Mouse (Mus musculus): ENCODE results near the gene Ddx20. TPM values are rescaled to one million over a fixed set of nuclear protein-coding genes. Genes with fewer than 3 reads are reported as not detected.
A peak's percentile ranks its signal among the peaks of the same experiment; 100 is the strongest.

Ddx20 gene
- 22.0 and 24.1 TPM in 2 replicates for polyA plus RNA-seq (2015; fragmentation: Nextera tagmentation; extraction: Ambion mirVana)

GRCm38 (mm10) chr3:105687324-105688060, at the start of gene Ddx20:
Gene Ddx20 (minus strand): TSS chr3:105687574.
- H3K4me3 ChIP-seq (replicated peaks) = peak within 1 kb of the TSS; percentile 90
- H3K9ac ChIP-seq (replicated peaks) = peak within 1 kb of the TSS; percentile 91
- under 1% methylated on average over 69 of the region's 72 CpGs for WGBS
- H3K4me1 ChIP-seq = peaks cover 14% of the 10 kb centered on the region
- no peaks in the 10 kb centered on the region for H3K9me3 ChIP-seq (replicated peaks)
- H3K27me3 ChIP-seq (replicated peaks) = 0 out of 2 replicates have a peak, but pooled peaks cover 4% of the 10 kb centered on the region
- peak within 1 kb of the TSS; percentile 80 for H3K4me2 ChIP-seq
- ATAC-seq (ENCODE audit: low FRiP score) = peak; percentile 97
- H3K36me3 ChIP-seq = peaks cover 12% of the 10 kb centered on the region
- H3K27ac ChIP-seq (replicated peaks) = peak within 1 kb of the TSS; percentile 88

DNA sequence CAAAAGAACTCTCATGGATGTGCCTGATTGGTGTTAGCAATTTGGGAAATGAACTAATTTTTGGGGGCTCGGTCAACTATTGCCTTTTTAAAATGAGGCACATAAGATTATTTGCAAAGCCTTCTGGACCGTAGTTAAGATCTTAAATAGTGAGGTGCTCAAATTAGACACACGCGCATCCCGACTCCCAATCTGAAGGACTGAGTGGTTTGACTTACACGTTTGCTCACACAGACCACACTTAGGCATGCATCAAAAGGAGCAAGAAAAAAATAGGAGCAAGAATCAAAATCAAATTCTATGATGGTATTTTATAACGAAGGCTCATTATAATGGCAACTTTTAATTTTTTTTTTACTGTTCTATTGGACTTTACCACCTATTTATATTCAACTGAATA, 49.7 kb upstream of the Ddx20 start:
- no peak overlapping the region for H3K9ac ChIP-seq (replicated peaks)
- no peak overlapping the region for H3K4me3 ChIP-seq (replicated peaks)
- peaks cover 24% of the 10 kb centered on the region for H3K36me3 ChIP-seq
- ATAC-seq (ENCODE audit: low FRiP score) = no peak
- no peak overlapping the region for H3K27ac ChIP-seq (replicated peaks)
- H3K9me3 ChIP-seq (replicated peaks) = no peaks in the 10 kb centered on the region
- H3K4me1 ChIP-seq = no peaks in the 10 kb centered on the region
- 98% methylated on average over 7 of the region's 7 CpGs for WGBS
- H3K4me2 ChIP-seq = no peak overlapping the region
- no peaks in the 10 kb centered on the region for H3K27me3 ChIP-seq (replicated peaks)

DNA sequence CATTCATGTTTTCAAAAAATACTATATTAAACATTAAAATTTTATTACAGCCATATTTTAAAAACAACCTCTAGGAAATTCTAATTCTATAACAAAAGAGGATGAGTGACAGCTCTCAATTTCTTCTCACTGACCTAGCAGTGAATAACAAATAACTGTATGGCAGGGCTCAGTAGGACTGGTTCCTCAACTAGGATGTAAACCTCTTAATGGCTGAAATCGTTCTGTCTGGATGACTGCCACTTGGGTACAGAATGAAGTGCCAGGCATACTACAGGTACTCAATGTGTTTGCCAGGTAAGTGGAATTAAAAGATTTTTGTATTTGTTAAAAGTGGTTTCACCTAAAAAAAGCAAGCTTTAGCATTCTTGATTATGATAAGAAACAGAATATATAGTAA, 48.8 kb upstream of the Ddx20 start:
- Histone ChIP-seq H3K4me2 (no peak overlapping the region), H3K4me3 (replicated peaks) (no peak overlapping the region), H3K9me3 (replicated peaks) (no peaks in the 10 kb centered on the region), H3K36me3 (peaks cover 24% of the 10 kb centered on the region), H3K4me1 (no peaks in the 10 kb centered on the region), H3K27me3 (replicated peaks) (no peaks in the 10 kb centered on the region), H3K9ac (replicated peaks) (no peak overlapping the region), H3K27ac (replicated peaks) (no peak overlapping the region)
- ATAC-seq (ENCODE audit: low FRiP score) = no peak
- WGBS = 89% methylated on average over 1 of the region's 1 CpGs

DNA sequence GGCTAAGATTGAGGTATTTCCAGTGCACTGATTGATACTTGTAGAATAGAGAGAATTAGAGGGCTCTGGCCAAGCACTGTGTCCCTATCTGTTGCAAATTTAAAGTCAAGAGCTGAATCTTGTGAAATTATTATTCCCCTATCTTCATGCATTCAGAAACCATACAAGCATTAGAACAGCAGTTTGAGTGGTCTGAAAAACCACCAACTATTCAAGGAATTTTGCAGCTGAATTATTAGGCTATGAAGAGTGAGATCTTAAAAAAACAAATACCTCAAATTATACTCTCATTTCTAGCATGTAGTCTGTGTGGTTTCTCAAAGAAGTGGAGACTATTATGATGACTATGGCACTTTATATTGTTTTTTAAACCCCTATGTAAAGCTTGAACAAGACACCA, 47.9 kb upstream of the Ddx20 start:
- H3K9ac ChIP-seq (replicated peaks) = no peak overlapping the region
- H3K4me1 ChIP-seq = no peaks in the 10 kb centered on the region
- H3K27me3 ChIP-seq (replicated peaks) = no peaks in the 10 kb centered on the region
- no peaks in the 10 kb centered on the region for H3K9me3 ChIP-seq (replicated peaks)
- H3K4me2 ChIP-seq = no peak overlapping the region
- H3K36me3 ChIP-seq = peaks cover 29% of the 10 kb centered on the region
- H3K4me3 ChIP-seq (replicated peaks) = no peak overlapping the region
- H3K27ac ChIP-seq (replicated peaks) = no peak overlapping the region
- ATAC-seq (ENCODE audit: low FRiP score) = no peak

- WGBS = 92% methylated on average over 4 of the region's 4 CpGs
These were observed 46.2 kb upstream of the Ddx20 start for GRCm38 (mm10) chr3:105733538-105733937.

DNA sequence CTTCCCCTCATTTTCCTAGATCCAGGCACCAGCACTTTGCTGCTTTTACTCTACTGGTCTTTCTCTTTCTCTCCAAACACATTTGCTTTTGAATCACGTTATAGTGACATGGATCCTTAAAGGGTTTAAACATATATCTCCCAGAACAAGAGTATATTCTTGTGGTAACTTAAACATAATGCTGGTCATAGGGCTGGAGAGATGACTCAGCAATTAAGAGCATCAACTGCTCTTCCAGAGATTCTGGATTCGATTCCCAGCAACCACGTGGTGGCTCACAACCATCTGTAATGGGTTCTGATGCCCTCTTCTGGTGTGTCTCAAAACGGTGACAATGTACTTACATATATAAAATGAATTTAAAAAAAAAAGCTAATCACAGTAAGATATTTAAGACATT, 45.0 kb upstream of the Ddx20 start:
- WGBS = 90% methylated on average over 4 of the region's 4 CpGs
- H3K36me3 ChIP-seq = peaks cover 23% of the 10 kb centered on the region
- H3K4me2 ChIP-seq = no peak overlapping the region
- H3K9ac ChIP-seq (replicated peaks) = no peak overlapping the region
- H3K27me3 ChIP-seq (replicated peaks) = no peaks in the 10 kb centered on the region
- no peaks in the 10 kb centered on the region for H3K9me3 ChIP-seq (replicated peaks)
- ATAC-seq (ENCODE audit: low FRiP score) = no peak
- H3K27ac ChIP-seq (replicated peaks) = no peak overlapping the region
- H3K4me1 ChIP-seq = no peaks in the 10 kb centered on the region
- no peak overlapping the region for H3K4me3 ChIP-seq (replicated peaks)

More at GRCm38 (mm10) chr3:105733538-105733937, 46.2 kb upstream of the Ddx20 start:
- no peaks in the 10 kb centered on the region for H3K4me1 ChIP-seq
- no peak for ATAC-seq (ENCODE audit: low FRiP score)
- H3K27me3 ChIP-seq (replicated peaks) = no peaks in the 10 kb centered on the region
- no peak overlapping the region for H3K27ac ChIP-seq (replicated peaks)
- H3K4me2 ChIP-seq = no peak overlapping the region
- H3K4me3 ChIP-seq (replicated peaks) = no peak overlapping the region
- no peak overlapping the region for H3K9ac ChIP-seq (replicated peaks)
- H3K36me3 ChIP-seq = peaks cover 28% of the 10 kb centered on the region
- no peaks in the 10 kb centered on the region for H3K9me3 ChIP-seq (replicated peaks)

- Histone ChIP-seq H3K27ac (replicated peaks) (no peak overlapping the region), H3K9me3 (replicated peaks) (no peaks in the 10 kb centered on the region), H3K4me3 (replicated peaks) (no peak overlapping the region), H3K4me1 (no peaks in the 10 kb centered on the region), H3K27me3 (replicated peaks) (no peaks in the 10 kb centered on the region), H3K36me3 (peaks cover 9% of the 10 kb centered on the region), H3K9ac (replicated peaks) (no peak overlapping the region), H3K4me2 (no peak overlapping the region)
- no peak for ATAC-seq (ENCODE audit: low FRiP score)
- 4% methylated on average over 1 of the region's 1 CpGs for WGBS
These were observed 38.7 kb upstream of the Ddx20 start for GRCm38 (mm10) chr3:105726037-105726436.

GRCm38 (mm10) chr3:105722510-105722909, 35.1 kb upstream of the Ddx20 start:
- 88% methylated on average over 3 of the region's 3 CpGs for WGBS
- Histone ChIP-seq H3K4me1 (peaks cover 17% of the 10 kb centered on the region), H3K4me2 (no peak overlapping the region), H3K9ac (replicated peaks) (no peak overlapping the region), H3K27ac (replicated peaks) (no peak overlapping the region), H3K9me3 (replicated peaks) (no peaks in the 10 kb centered on the region), H3K36me3 (peaks cover 3% of the 10 kb centered on the region), H3K4me3 (replicated peaks) (no peak overlapping the region), H3K27me3 (replicated peaks) (no peaks in the 10 kb centered on the region)
- ATAC-seq (ENCODE audit: low FRiP score) = no peak

DNA sequence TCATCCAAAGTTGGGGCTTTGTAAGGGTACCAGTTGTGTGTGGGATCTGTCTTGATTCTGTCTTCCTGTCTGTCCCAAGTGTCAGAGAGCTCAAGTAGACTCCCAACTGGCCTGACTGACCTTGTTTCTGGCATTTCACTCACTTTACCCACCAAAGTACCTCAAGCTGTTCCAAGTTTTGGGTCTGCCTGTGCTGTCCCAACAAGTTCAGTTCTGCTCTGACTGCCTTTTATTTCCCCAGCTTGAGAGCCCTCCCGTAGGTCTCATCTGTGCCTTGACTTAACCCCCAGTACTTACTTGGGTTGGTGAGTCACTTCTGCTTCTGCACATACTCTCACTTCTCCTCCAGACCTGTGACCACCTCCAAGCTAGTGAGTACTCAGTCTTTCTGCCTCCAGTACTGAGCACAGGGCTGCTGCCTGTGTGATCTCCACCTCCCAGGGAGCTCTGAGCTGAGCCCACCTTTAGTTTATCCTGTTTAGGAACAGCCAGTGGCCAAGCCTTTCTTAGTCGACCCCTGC, 34.4 kb upstream of the Ddx20 start:
- no peaks in the 10 kb centered on the region for H3K36me3 ChIP-seq
- H3K4me3 ChIP-seq (replicated peaks) = no peak overlapping the region
- peaks cover 21% of the 10 kb centered on the region for H3K4me1 ChIP-seq
- H3K9me3 ChIP-seq (replicated peaks) = no peaks in the 10 kb centered on the region
- WGBS = 76% methylated on average over 2 of the region's 2 CpGs
- no peak overlapping the region for H3K9ac ChIP-seq (replicated peaks)
- no peaks in the 10 kb centered on the region for H3K27me3 ChIP-seq (replicated peaks)
- no peak for ATAC-seq (ENCODE audit: low FRiP score)
- no peak overlapping the region for H3K4me2 ChIP-seq
- H3K27ac ChIP-seq (replicated peaks) = no peak overlapping the region

- no peaks in the 10 kb centered on the region for H3K36me3 ChIP-seq
- no peak overlapping the region for H3K27ac ChIP-seq (replicated peaks)
- H3K4me1 ChIP-seq = peaks cover 21% of the 10 kb centered on the region
- H3K27me3 ChIP-seq (replicated peaks) = no peaks in the 10 kb centered on the region
- no peak for ATAC-seq (ENCODE audit: low FRiP score)
- no peaks in the 10 kb centered on the region for H3K9me3 ChIP-seq (replicated peaks)
- H3K4me3 ChIP-seq (replicated peaks) = no peak overlapping the region
- H3K9ac ChIP-seq (replicated peaks) = no peak overlapping the region
- WGBS = 84% methylated on average over 4 of the region's 4 CpGs
- H3K4me2 ChIP-seq = no peak overlapping the region
These were observed 33.1 kb upstream of the Ddx20 start for GRCm38 (mm10) chr3:105720514-105720913.

DNA sequence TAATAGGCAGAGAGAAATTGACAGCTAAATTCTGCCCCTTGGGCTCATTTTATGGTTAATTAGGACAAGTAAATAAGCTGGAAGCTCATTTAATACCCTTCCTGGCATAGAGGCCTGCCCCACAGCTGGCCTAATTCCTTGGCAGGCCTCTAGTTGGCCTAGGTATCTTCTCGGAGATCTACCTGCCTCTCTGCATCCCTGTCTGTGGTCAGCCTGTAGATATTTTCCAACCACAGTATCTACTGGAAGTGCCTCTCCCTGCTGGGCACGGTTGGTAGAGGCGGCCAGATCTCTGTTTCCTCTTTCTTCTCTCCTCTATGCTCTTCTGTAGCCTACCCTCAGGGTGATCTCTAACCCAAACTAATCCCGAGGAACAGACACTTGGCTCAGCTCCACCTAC, 32.6 kb upstream of the Ddx20 start:
- Histone ChIP-seq H3K27ac (replicated peaks) (no peak overlapping the region), H3K4me3 (replicated peaks) (no peak overlapping the region), H3K4me2 (no peak overlapping the region), H3K36me3 (no peaks in the 10 kb centered on the region), H3K9me3 (replicated peaks) (no peaks in the 10 kb centered on the region), H3K4me1 (peaks cover 21% of the 10 kb centered on the region), H3K9ac (replicated peaks) (no peak overlapping the region), H3K27me3 (replicated peaks) (no peaks in the 10 kb centered on the region)
- 79% methylated on average over 4 of the region's 4 CpGs for WGBS
- no peak for ATAC-seq (ENCODE audit: low FRiP score)

- Histone ChIP-seq H3K36me3 (no peaks in the 10 kb centered on the region), H3K4me3 (replicated peaks) (no peak overlapping the region), H3K27me3 (replicated peaks) (no peaks in the 10 kb centered on the region), H3K4me2 (no peak overlapping the region), H3K4me1 (peaks cover 30% of the 10 kb centered on the region), H3K9ac (replicated peaks) (no peak overlapping the region), H3K9me3 (replicated peaks) (no peaks in the 10 kb centered on the region), H3K27ac (replicated peaks) (no peak overlapping the region)
- 68% methylated on average over 4 of the region's 4 CpGs for WGBS
- ATAC-seq (ENCODE audit: low FRiP score) = no peak
These were observed 31.4 kb upstream of the Ddx20 start for GRCm38 (mm10) chr3:105718746-105719145.
